Mouse (Mus musculus) heart, embryonic 16.5 days (tissue): ENCODE measurements around the gene Kbtbd13. TPM values are rescaled to one million over a fixed set of nuclear protein-coding genes. Genes with fewer than 3 reads are reported as not detected.

Source experiments
- ATAC-seq: fragments of 200-750 bp; cut with Nextera tagmentation; replicated peaks from 2 replicates; pipeline ENCODE4 v1.8.0; 2017; ENCODE audit warnings: moderate number of reproducible peaks; ENCODE audit not compliant: insufficient read depth, low FRiP score; ENCODE audit errors: extremely low read depth
- H3K27ac ChIP-seq: fragments of 300-500 bp; sonication (generic); 2 replicates; pipeline ENCODE4 v1.5.1; 2014; ENCODE audit warnings: mild to moderate bottlenecking, low read length, control low read depth, moderate library complexity
- H3K27me3 ChIP-seq: fragments of 300-500 bp; sonication (generic); 2 replicates; pipeline ENCODE4 v1.6.1; 2014; ENCODE audit warnings: low read length, mixed read lengths; ENCODE audit not compliant: control insufficient read depth, insufficient read depth
- H3K36me3 ChIP-seq: fragments of 300-500 bp; sonication (generic); 2 replicates; pipeline ENCODE4 v1.6.1; 2014; ENCODE audit not compliant: control insufficient read depth, insufficient read depth
- H3K4me1 ChIP-seq: fragments of 300-500 bp; sonication (generic); 2 replicates; pipeline ENCODE4 v1.6.1; 2014; ENCODE audit warnings: low read length, mixed read lengths; ENCODE audit not compliant: control insufficient read depth, insufficient read depth
- H3K4me2 ChIP-seq: fragments of 300-500 bp; sonication (generic); 2 replicates; pipeline ENCODE4 v1.6.1; 2014; ENCODE audit warnings: low read depth, mild to moderate bottlenecking, control low read depth, low read length
- H3K4me3 ChIP-seq: fragments of 300-500 bp; sonication (generic); 2 replicates; pipeline ENCODE4 v1.5.1; 2014; ENCODE audit warnings: mild to moderate bottlenecking, control low read depth, low read length
- H3K9ac ChIP-seq: fragments of 300-500 bp; sonication (generic); 2 replicates; pipeline ENCODE4 v1.6.1; 2014; ENCODE audit warnings: low read length, control low read depth
- H3K9me3 ChIP-seq: fragments of 300-500 bp; sonication (generic); replicated peaks from 2 replicates; pipeline ENCODE4 v1.6.1; 2016; ENCODE audit warnings: low read length; ENCODE audit not compliant: control insufficient read depth
- WGBS: fragments of 180-500 bp; shearing (Covaris S2); extraction: QIAGEN DNeasy Blood & Tissue Kit; methylation state at CpG from one replicate; pipeline ENCODE4 v1.1.7; 2014; 5-methylcytosine and 5-hydroxymethylcytosine counted together
- polyA plus RNA-seq: library from polyadenylated mRNA; unstranded; fragments of >200 nt; fragmentation: Nextera tagmentation; extraction: Ambion mirVana; gene quantifications from 2 replicates; pipeline ENCODE4 v1.2.1, GENCODE M21; 2015

Gene Kbtbd13
- polyA plus RNA-seq, 1 experiment from 2014 or later, result 1.4 TPM

GRCm38 (mm10) chr9:65405184-65405449 lies 13.7 kb upstream of the Kbtbd13 start:
- Histone ChIP-seq H3K27ac (no peak overlapping the region), H3K4me2 (no peak overlapping the region), H3K4me1 (peaks cover 7% of the 10 kb centered on the region), H3K27me3 (no peaks in the 10 kb centered on the region), H3K4me3 (no peak overlapping the region), H3K36me3 (no peaks in the 10 kb centered on the region), H3K9me3 (no peaks in the 10 kb centered on the region), H3K9ac (no peak overlapping the region)
- WGBS, result 77% methylated on average over 2 of the region's 2 CpGs
- ATAC-seq, result no peak

GRCm38 (mm10) chr9:65404331-65405183 lies 13.1 kb upstream of the Kbtbd13 start:
- Histone ChIP-seq H3K27ac (peak overlapping the region; percentile 66), H3K27me3 (no peaks in the 10 kb centered on the region), H3K4me2 (peak overlapping the region; percentile 61), H3K4me3 (0 out of 2 replicates have a peak overlapping the region, but pooled peaks have one; percentile 33), H3K4me1 (peaks cover 7% of the 10 kb centered on the region), H3K9ac (peak overlapping the region; percentile 61), H3K9me3 (no peaks in the 10 kb centered on the region), H3K36me3 (no peaks in the 10 kb centered on the region)
- WGBS, result 39% methylated on average over 15 of the region's 15 CpGs
- peak; percentile 74 for ATAC-seq

- peak overlapping the region; percentile 12; the same call in 1 of the 2 replicates for H3K4me2 ChIP-seq
- H3K4me3 ChIP-seq, result peak overlapping the region; percentile 26; the same call in 1 of the 2 replicates
- no peak overlapping the region for H3K9ac ChIP-seq
- peaks cover 15% of the 10 kb centered on the region for H3K4me1 ChIP-seq
- 82% methylated on average over 6 of the region's 6 CpGs for WGBS
- no peaks in the 10 kb centered on the region for H3K9me3 ChIP-seq
- ATAC-seq, result no peak
- no peaks in the 10 kb centered on the region for H3K27me3 ChIP-seq
- H3K36me3 ChIP-seq, result no peaks in the 10 kb centered on the region
- H3K27ac ChIP-seq, result no peak overlapping the region
Measured at GRCm38 (mm10) chr9:65399934-65400333, 8.5 kb upstream of the Kbtbd13 start.

- ATAC-seq, result peak; percentile 82
- peak within 1 kb of the TSS; percentile 87 for H3K4me2 ChIP-seq
- H3K27ac ChIP-seq, result no peak within 1 kb of the TSS
- H3K9ac ChIP-seq, result peak within 1 kb of the TSS; percentile 69
- no peaks in the 10 kb centered on the region for H3K36me3 ChIP-seq
- H3K4me1 ChIP-seq, result peaks cover 10% of the 10 kb centered on the region
- no peaks in the 10 kb centered on the region for H3K9me3 ChIP-seq
- peak within 1 kb of the TSS; percentile 65 for H3K4me3 ChIP-seq
- no peaks in the 10 kb centered on the region for H3K27me3 ChIP-seq
- under 1% methylated on average over 24 of the region's 24 CpGs for WGBS
Measured at GRCm38 (mm10) chr9:65398279-65398678, 6.8 kb upstream of the Kbtbd13 start, which contains the start of gene Rasl12. Rasl12 (plus strand) TSS chr9:65398506.

- 0 out of 2 replicates have a peak overlapping the region, but pooled peaks have one; percentile 6 for H3K27ac ChIP-seq
- ATAC-seq, result no peak
- no peak overlapping the region for H3K4me2 ChIP-seq
- H3K4me1 ChIP-seq, result peaks cover 26% of the 10 kb centered on the region
- no peak overlapping the region for H3K4me3 ChIP-seq
- H3K9me3 ChIP-seq, result no peaks in the 10 kb centered on the region
- H3K36me3 ChIP-seq, result no peaks in the 10 kb centered on the region
- peaks cover 23% of the 10 kb centered on the region for H3K27me3 ChIP-seq
- WGBS, result 65% methylated on average over 2 of the region's 2 CpGs
- no peak overlapping the region for H3K9ac ChIP-seq
Measured at GRCm38 (mm10) chr9:65394360-65394759, 2.9 kb upstream of the Kbtbd13 start.

- WGBS, result 15% methylated on average over 2 of the region's 2 CpGs
- H3K9me3 ChIP-seq, result no peaks in the 10 kb centered on the region
- H3K36me3 ChIP-seq, result no peaks in the 10 kb centered on the region
- H3K4me3 ChIP-seq, result no peak overlapping the region
- peaks cover 23% of the 10 kb centered on the region for H3K4me1 ChIP-seq
- H3K27ac ChIP-seq, result peak overlapping the region; percentile 13; the same call in 1 of the 2 replicates
- no peak overlapping the region for H3K9ac ChIP-seq
- ATAC-seq, result no peak
- peaks cover 23% of the 10 kb centered on the region for H3K27me3 ChIP-seq
- no peak overlapping the region for H3K4me2 ChIP-seq
Measured at GRCm38 (mm10) chr9:65393606-65394005, 2.2 kb upstream of the Kbtbd13 start.

DNA sequence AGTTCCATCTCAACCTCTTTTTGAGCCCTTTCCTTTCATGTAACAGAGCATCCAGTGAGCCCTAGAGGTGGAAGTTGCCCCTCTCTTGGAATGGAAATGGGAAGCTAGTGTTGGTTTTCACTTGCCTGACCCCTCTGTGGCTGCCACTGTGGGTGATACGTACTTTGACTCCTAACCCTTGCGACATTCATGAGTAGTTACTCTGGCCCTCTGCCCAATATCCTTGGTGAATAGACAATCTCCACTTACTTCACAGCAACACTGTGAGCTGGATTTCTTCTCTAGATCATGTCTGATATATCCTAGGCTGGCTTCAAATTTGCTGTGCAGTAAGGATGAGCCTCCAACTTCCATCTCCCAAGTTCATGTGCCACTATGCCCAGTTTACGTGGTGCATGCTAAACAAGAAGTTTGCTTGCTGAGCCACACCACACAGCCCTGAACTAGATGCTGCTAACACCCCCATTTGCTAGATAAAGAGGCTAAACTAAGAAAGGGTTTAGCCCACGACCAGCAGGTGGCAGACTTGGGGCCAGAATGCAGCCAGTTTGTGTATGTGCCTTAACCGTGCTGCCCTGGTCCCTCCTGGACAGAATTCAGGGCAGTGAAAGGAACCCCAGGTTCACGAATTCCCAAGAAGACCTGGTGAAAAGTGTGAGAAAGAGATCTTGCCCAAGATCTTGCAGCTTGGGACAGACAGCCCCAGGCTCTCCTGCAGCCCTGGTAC lies 1.3 kb upstream of the Kbtbd13 start:
- Histone ChIP-seq H3K27me3 (peaks cover 23% of the 10 kb centered on the region), H3K9ac (no peak overlapping the region), H3K4me1 (peaks cover 17% of the 10 kb centered on the region), H3K4me2 (no peak overlapping the region), H3K4me3 (no peak overlapping the region), H3K27ac (peak overlapping the region; percentile 13; the same call in 1 of the 2 replicates), H3K9me3 (no peaks in the 10 kb centered on the region), H3K36me3 (no peaks in the 10 kb centered on the region)
- 21% methylated on average over 6 of the region's 6 CpGs for WGBS
- ATAC-seq, result no peak

DNA sequence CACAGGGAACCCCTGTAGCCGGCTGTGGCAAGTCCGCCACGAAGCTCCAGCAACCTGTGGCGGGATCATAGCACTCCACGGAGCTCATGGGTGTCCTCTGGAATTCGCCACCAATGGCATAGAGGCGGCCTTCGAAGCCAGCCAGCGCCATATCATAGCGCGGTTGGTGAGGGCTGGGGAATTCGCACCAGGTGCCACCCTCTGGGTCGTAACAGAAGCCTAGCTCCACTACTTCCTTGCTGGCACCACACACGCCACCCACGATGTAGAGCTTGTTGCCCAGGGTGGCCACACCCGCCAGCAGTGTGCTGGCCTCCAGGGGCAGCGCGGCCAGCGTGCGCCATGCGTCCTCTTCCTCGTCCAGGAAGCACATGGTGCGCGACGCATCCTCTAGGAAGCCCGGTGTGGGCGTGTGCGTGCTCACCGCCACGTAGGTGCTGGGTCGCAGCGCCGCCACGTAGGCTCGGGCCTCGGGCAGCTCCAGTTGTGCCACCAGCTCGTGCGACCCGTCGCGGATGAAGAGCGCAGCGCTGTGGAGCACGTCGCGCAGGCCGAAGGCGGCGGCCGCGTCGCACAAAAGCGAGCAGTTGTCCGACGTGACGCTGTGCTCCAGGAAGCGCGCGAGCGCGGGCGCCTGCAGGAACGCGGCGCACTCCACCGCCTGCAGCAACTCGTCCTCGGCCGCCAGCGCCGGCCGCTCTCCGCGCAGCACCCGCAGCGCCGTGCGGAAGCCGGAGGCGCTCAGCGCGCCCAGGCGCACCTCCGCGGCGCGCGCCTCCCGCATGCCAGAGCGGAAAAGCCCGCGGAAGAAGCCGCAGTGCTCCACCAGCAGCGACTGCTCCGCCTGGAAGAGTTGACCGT lies 470 bp downstream of the Kbtbd13 start:
- peak overlapping the region; percentile 73 for H3K9ac ChIP-seq
- ATAC-seq, result peak; percentile 53
- no peaks in the 10 kb centered on the region for H3K9me3 ChIP-seq
- H3K4me1 ChIP-seq, result peaks cover 17% of the 10 kb centered on the region
- H3K4me3 ChIP-seq, result peak overlapping the region; percentile 60
- peaks cover 23% of the 10 kb centered on the region for H3K27me3 ChIP-seq
- 15% methylated on average over 96 of the region's 96 CpGs for WGBS
- peak overlapping the region; percentile 82 for H3K4me2 ChIP-seq
- no peak overlapping the region for H3K27ac ChIP-seq
- no peaks in the 10 kb centered on the region for H3K36me3 ChIP-seq
